Mouse (Mus musculus): ENCODE data around the gene Hdlbp.
A peak's percentile ranks its signal among the peaks of the same experiment; 100 is the strongest.
"Not testable (repeated sequence)": the region's sequence is repeated elsewhere in the genome, so short reads cannot be mapped to it uniquely, and the experiment has no call there.

The Hdlbp gene

GRCm38 (mm10) chr1:93478586-93479475, at the start of gene Hdlbp:
TSS of gene Hdlbp (minus strand) at chr1:93478815.
- peak; percentile 100 for DNase-seq (ENCODE audit: low read depth, low spot score)

- DNase-seq (ENCODE audit: low read depth, low spot score), result no peak
These were observed 43.7 kb upstream of the Hdlbp start for GRCm38 (mm10) chr1:93522325-93522724.

- DNase-seq (ENCODE audit: low read depth, low spot score), result no peak
These were observed 42.9 kb upstream of the Hdlbp start for GRCm38 (mm10) chr1:93521491-93521890.

- DNase-seq (ENCODE audit: low read depth, low spot score), result no peak
These were observed 34.6 kb upstream of the Hdlbp start for GRCm38 (mm10) chr1:93513221-93513620.

- DNase-seq (ENCODE audit: low read depth, low spot score), result no peak
These were observed 33.7 kb upstream of the Hdlbp start for GRCm38 (mm10) chr1:93512351-93512690.

- peak; percentile 95 for DNase-seq (ENCODE audit: low read depth, low spot score)
These were observed 33.2 kb upstream of the Hdlbp start, which contains the start of gene Farp2 for GRCm38 (mm10) chr1:93511585-93512350. TSS of gene Farp2 (plus strand) at chr1:93512079.

GRCm38 (mm10) chr1:93508576-93508975, 30.0 kb upstream of the Hdlbp start:
- DNase-seq (ENCODE audit: low read depth, low spot score), result not testable (repeated sequence)

GRCm38 (mm10) chr1:93506944-93507676, 28.5 kb upstream of the Hdlbp start:
- DNase-seq (ENCODE audit: low read depth, low spot score), result peak; percentile 75

GRCm38 (mm10) chr1:93495312-93495711, 16.7 kb upstream of the Hdlbp start:
- DNase-seq (ENCODE audit: low read depth, low spot score), result no peak

- DNase-seq (ENCODE audit: low read depth, low spot score), result not testable (repeated sequence)
These were observed 7.7 kb upstream of the Hdlbp start for GRCm38 (mm10) chr1:93486302-93486701.

- no peak for DNase-seq (ENCODE audit: low read depth, low spot score)
These were observed 965 bp upstream of the Hdlbp start for GRCm38 (mm10) chr1:93479476-93480083.

- peak; percentile 97 for DNase-seq (ENCODE audit: low read depth, low spot score)
These were observed 643 bp downstream of the Hdlbp start for GRCm38 (mm10) chr1:93477758-93478585.

- DNase-seq (ENCODE audit: low read depth, low spot score), result no peak
These were observed 2.9 kb downstream of the Hdlbp start for GRCm38 (mm10) chr1:93475694-93476093.

- no peak for DNase-seq (ENCODE audit: low read depth, low spot score)
These were observed 10.0 kb downstream of the Hdlbp start for GRCm38 (mm10) chr1:93468626-93469025.

GRCm38 (mm10) chr1:93465746-93466145, 12.9 kb downstream of the Hdlbp start:
- DNase-seq (ENCODE audit: low read depth, low spot score), result no peak

GRCm38 (mm10) chr1:93465066-93465465, 13.5 kb downstream of the Hdlbp start:
- no peak for DNase-seq (ENCODE audit: low read depth, low spot score)

- DNase-seq (ENCODE audit: low read depth, low spot score), result no peak
These were observed 19.5 kb downstream of the Hdlbp start for GRCm38 (mm10) chr1:93459101-93459500.

- no peak for DNase-seq (ENCODE audit: low read depth, low spot score)
These were observed 20.3 kb downstream of the Hdlbp start for GRCm38 (mm10) chr1:93458357-93458756.

GRCm38 (mm10) chr1:93453721-93454255, 24.8 kb downstream of the Hdlbp start:
- DNase-seq (ENCODE audit: low read depth, low spot score), result no peak

- DNase-seq (ENCODE audit: low read depth, low spot score), result not testable (repeated sequence)
These were observed 28.5 kb downstream of the Hdlbp start for GRCm38 (mm10) chr1:93450118-93450517.
